Mouse (Mus musculus) CH12.LX (cell line): ENCODE measurements around the gene Cldn2.

Experiments
- CHD1 ChIP-seq: IDR thresholded peaks from 2 replicates; pipeline ENCODE4 v1.6.1; 2012; ENCODE audit warnings: low read depth, low read length, improper control_type of control experiment, inconsistent platforms
- CHD2 ChIP-seq: IDR thresholded peaks from 2 replicates; pipeline ENCODE4 v1.6.1; 2011; ENCODE audit warnings: low read length, improper control_type of control experiment
- CTCF ChIP-seq, 2 experiments: IDR thresholded peaks in 1 of 2; conservative IDR thresholded peaks in 1 of 2; 2 replicates each; pipeline ENCODE4 v1.5.1; 2011 to 2012; ENCODE audit warnings: low read depth in 2 of 2, low read length in 2 of 2, improper control_type of control experiment in 1 of 2, inconsistent platforms in 1 of 2, mild to moderate bottlenecking in 1 of 2, moderate library complexity in 1 of 2
- E2F4 ChIP-seq: IDR thresholded peaks from 2 replicates; pipeline ENCODE4 v1.6.1; 2011; ENCODE audit warnings: low read depth, low read length, improper control_type of control experiment; ENCODE audit not compliant: insufficient replicate concordance
- ETS1 ChIP-seq: conservative IDR thresholded peaks from 2 replicates; pipeline ENCODE4 v1.6.1; 2012; ENCODE audit warnings: low read depth, mild to moderate bottlenecking, inconsistent platforms, low read length, improper control_type of control experiment, moderate library complexity
- MAX ChIP-seq: IDR thresholded peaks from 2 replicates; pipeline ENCODE4 v1.6.1; 2011; ENCODE audit warnings: low read length, improper control_type of control experiment
- MAZ ChIP-seq: IDR thresholded peaks from 2 replicates; pipeline ENCODE4 v1.6.1; 2012; ENCODE audit warnings: low read depth, mild to moderate bottlenecking, inconsistent platforms, low read length, improper control_type of control experiment, moderate library complexity
- NELFE ChIP-seq: IDR thresholded peaks from 2 replicates; pipeline ENCODE4 v1.6.1; 2011; ENCODE audit warnings: low read depth, low read length, improper control_type of control experiment
- POLR2A ChIP-seq: IDR thresholded peaks from 2 replicates; pipeline ENCODE4 v1.6.1; 2011; ENCODE audit warnings: low read depth, mild to moderate bottlenecking, improper control_type of control experiment, low read length
- POLR2AphosphoS2 ChIP-seq: IDR thresholded peaks from 2 replicates; pipeline ENCODE4 v1.6.1; 2011; ENCODE audit warnings: low read depth, low read length, improper control_type of control experiment
- RAD21 ChIP-seq: IDR thresholded peaks from 2 replicates; pipeline ENCODE4 v1.6.1; 2011; ENCODE audit warnings: low read depth, mild to moderate bottlenecking, low read length, improper control_type of control experiment, moderate library complexity
- SIN3A ChIP-seq: IDR thresholded peaks from 2 replicates; pipeline ENCODE4 v1.6.1; 2012; ENCODE audit warnings: low read length, improper control_type of control experiment, inconsistent platforms
- USF1 ChIP-seq: IDR thresholded peaks from 2 replicates; pipeline ENCODE4 v1.6.1; 2014; ENCODE audit warnings: low read depth, mild to moderate bottlenecking, inconsistent platforms, low read length, improper control_type of control experiment
- ZNF384 ChIP-seq: IDR thresholded peaks from 2 replicates; pipeline ENCODE4 v1.6.1; 2012; ENCODE audit warnings: low read depth, low read length, improper control_type of control experiment, inconsistent platforms

- TF ChIP-seq MAX (no peak), ETS1 (no peak), CTCF (conservative IDR thresholded peaks at IDR 0.05 in 1 of 2, IDR thresholded peaks at IDR 0.05 in 1 of 2; ENCODE audit: low read depth in 2 of 2, low read length in 2 of 2) (no peak), NELFE (no peak), USF1 (no peak), MAZ (no peak), POLR2A (no peak), RAD21 (no peak), SIN3A (no peak), E2F4 (no peak), ZNF384 (no peak), CHD2 (no peak), POLR2AphosphoS2 (no peak), CHD1 (no peak)
Measured at GRCm38 (mm10) chrX:139807391-139807790, 6.8 kb downstream of the Cldn2 start.
